Mouse (Mus musculus) heart, postnatal 0 days (tissue): ENCODE data around the gene Ddn. TPM values are rescaled to one million over a fixed set of nuclear protein-coding genes. Genes with fewer than 3 reads are reported as not detected.

Experiments
- ATAC-seq: fragments of 200-750 bp; cut with Nextera tagmentation; 2 replicates; pipeline ENCODE4 v1.8.0; 2017; ENCODE audit warnings: low read depth, moderate number of reproducible peaks, moderate library complexity; ENCODE audit not compliant: insufficient read depth
- DNase-seq: peaks from one replicate; pipeline ENCODE4 v3.0.0-alpha.2; 2016; ENCODE audit warnings: low spot score
- H3K27ac ChIP-seq: fragments of 300-500 bp; sonication (generic); 2 replicates; pipeline ENCODE4 v1.5.1; 2014; ENCODE audit warnings: low read depth, mild to moderate bottlenecking
- H3K27me3 ChIP-seq: fragments of 300-500 bp; sonication (generic); 2 replicates; pipeline ENCODE4 v1.6.1; 2014; ENCODE audit warnings: low read length, mixed read lengths; ENCODE audit not compliant: control insufficient read depth, insufficient read depth
- H3K36me3 ChIP-seq: fragments of 300-500 bp; sonication (generic); replicated peaks from 2 replicates; pipeline ENCODE4 v1.6.1; 2014; ENCODE audit warnings: low read length, mixed read lengths; ENCODE audit not compliant: control insufficient read depth, insufficient read depth
- H3K4me1 ChIP-seq: fragments of 300-500 bp; sonication (generic); 2 replicates; pipeline ENCODE4 v1.6.1; 2014; ENCODE audit warnings: antibody characterized with exemption; ENCODE audit not compliant: control insufficient read depth, insufficient read depth
- H3K4me2 ChIP-seq: fragments of 300-500 bp; sonication (generic); 2 replicates; pipeline ENCODE4 v1.6.1; 2014; ENCODE audit warnings: low read depth, mild to moderate bottlenecking, low read length, moderate library complexity
- H3K4me3 ChIP-seq: fragments of 300-500 bp; sonication (generic); 2 replicates; pipeline ENCODE4 v1.5.1; 2014; ENCODE audit warnings: low read depth, low read length
- H3K9ac ChIP-seq: fragments of 300-500 bp; sonication (generic); replicated peaks from 2 replicates; pipeline ENCODE4 v1.6.1; 2014; ENCODE audit warnings: low read depth, low read length, mixed read lengths
- H3K9me3 ChIP-seq: fragments of 300-500 bp; sonication (generic); replicated peaks from 2 replicates; pipeline ENCODE4 v1.6.1; 2016; ENCODE audit warnings: low read length; ENCODE audit not compliant: control insufficient read depth
- CTCF ChIP-seq: IDR thresholded peaks from 2 replicates; pipeline ENCODE4 v1.5.1; 2016; ENCODE audit warnings: antibody characterized with exemption, control low read depth, low read depth
- EP300 ChIP-seq: IDR thresholded peaks from 2 replicates; pipeline ENCODE4 v1.6.1; 2016; ENCODE audit warnings: antibody characterized with exemption, low read depth
- WGBS: fragments of 180-500 bp; shearing (Covaris S2); extraction: QIAGEN DNeasy Blood & Tissue Kit; methylation state at CpG from one replicate; pipeline ENCODE4 v1.1.7; 2014; 5-methylcytosine and 5-hydroxymethylcytosine counted together
- polyA plus RNA-seq: library from polyadenylated mRNA; unstranded; fragments of >200 nt; fragmentation: Nextera tagmentation; extraction: Ambion mirVana; gene quantifications from 2 replicates; pipeline ENCODE4 v1.2.1, GENCODE M21; 2015
- total RNA-seq: library from RNA; depleted of rRNA; stranded (reverse); fragments of >200 nt; gene quantifications from 2 replicates; pipeline ENCODE4 v1.2.3, GENCODE M21; 2014; ENCODE audit warnings: low replicate concordance

The Ddn gene
- total and polyA plus RNA-seq, 2 experiments from 2014 or later: 0.11 to 1.4 TPM

- no peaks in the 10 kb centered on the region for H3K36me3 ChIP-seq
- peak overlapping the region; percentile 64 for H3K4me2 ChIP-seq
- peak overlapping the region; percentile 27 for H3K4me3 ChIP-seq
- no peak for ATAC-seq
- peaks cover 49% of the 10 kb centered on the region for H3K27me3 ChIP-seq
- TF ChIP-seq CTCF (no peak), EP300 (no peak)
- no peak overlapping the region for H3K9ac ChIP-seq
- DNase-seq: no peak
- no peaks in the 10 kb centered on the region for H3K9me3 ChIP-seq
- 23% methylated on average over 12 of the region's 12 CpGs for WGBS
- 0 out of 2 replicates have a peak, but pooled peaks cover 4% of the 10 kb centered on the region for H3K4me1 ChIP-seq
- H3K27ac ChIP-seq: no peak overlapping the region
Observed at GRCm38 (mm10) chr15:98771813-98772425, 37.4 kb downstream of the Ddn start.

DNA sequence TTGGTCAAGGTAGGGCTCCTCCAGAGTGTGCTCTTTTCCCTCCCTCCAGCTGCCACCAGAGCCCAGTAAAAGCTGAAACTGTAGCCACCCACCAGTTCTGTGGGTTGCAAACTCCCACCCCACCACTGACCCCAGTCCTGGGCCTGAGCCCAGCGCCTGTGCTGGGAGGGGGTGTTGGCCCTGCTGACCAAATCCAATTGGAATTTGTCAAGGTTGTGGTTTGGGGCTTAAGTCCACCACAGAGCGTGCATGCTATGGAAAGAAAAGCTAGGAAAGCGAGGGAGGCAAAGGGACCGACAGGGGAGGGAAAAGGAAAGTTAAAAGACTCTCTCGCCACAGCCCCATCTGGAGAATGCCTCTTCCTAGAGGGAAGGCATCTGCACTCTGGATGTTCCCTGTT, 41.0 kb downstream of the Ddn start:
- ATAC-seq (no peak), DNase-seq (no peak)
- 32% methylated on average over 5 of the region's 5 CpGs for WGBS
- Histone ChIP-seq H3K27me3 (peaks cover 16% of the 10 kb centered on the region; the same call in 1 of the 2 replicates), H3K4me3 (no peak overlapping the region), H3K9me3 (no peaks in the 10 kb centered on the region), H3K36me3 (no peaks in the 10 kb centered on the region), H3K4me2 (no peak overlapping the region), H3K4me1 (0 out of 2 replicates have a peak, but pooled peaks cover 4% of the 10 kb centered on the region), H3K9ac (no peak overlapping the region), H3K27ac (no peak overlapping the region)
- TF ChIP-seq CTCF: no peak
- no peak for TF ChIP-seq EP300

GRCm38 (mm10) chr15:98765929-98766328, 43.4 kb downstream of the Ddn start:
- no peaks in the 10 kb centered on the region for H3K9me3 ChIP-seq
- ATAC-seq (no peak), DNase-seq (no peak)
- no peak overlapping the region for H3K9ac ChIP-seq
- no peak overlapping the region for H3K4me2 ChIP-seq
- H3K4me1 ChIP-seq: peaks cover 8% of the 10 kb centered on the region; the same call in 1 of the 2 replicates
- 57% methylated on average over 4 of the region's 4 CpGs for WGBS
- no peaks in the 10 kb centered on the region for H3K36me3 ChIP-seq
- peaks cover 11% of the 10 kb centered on the region; the same call in 1 of the 2 replicates for H3K27me3 ChIP-seq
- no peak overlapping the region for H3K27ac ChIP-seq
- TF ChIP-seq EP300 (no peak), CTCF (no peak)
- H3K4me3 ChIP-seq: no peak overlapping the region

DNA sequence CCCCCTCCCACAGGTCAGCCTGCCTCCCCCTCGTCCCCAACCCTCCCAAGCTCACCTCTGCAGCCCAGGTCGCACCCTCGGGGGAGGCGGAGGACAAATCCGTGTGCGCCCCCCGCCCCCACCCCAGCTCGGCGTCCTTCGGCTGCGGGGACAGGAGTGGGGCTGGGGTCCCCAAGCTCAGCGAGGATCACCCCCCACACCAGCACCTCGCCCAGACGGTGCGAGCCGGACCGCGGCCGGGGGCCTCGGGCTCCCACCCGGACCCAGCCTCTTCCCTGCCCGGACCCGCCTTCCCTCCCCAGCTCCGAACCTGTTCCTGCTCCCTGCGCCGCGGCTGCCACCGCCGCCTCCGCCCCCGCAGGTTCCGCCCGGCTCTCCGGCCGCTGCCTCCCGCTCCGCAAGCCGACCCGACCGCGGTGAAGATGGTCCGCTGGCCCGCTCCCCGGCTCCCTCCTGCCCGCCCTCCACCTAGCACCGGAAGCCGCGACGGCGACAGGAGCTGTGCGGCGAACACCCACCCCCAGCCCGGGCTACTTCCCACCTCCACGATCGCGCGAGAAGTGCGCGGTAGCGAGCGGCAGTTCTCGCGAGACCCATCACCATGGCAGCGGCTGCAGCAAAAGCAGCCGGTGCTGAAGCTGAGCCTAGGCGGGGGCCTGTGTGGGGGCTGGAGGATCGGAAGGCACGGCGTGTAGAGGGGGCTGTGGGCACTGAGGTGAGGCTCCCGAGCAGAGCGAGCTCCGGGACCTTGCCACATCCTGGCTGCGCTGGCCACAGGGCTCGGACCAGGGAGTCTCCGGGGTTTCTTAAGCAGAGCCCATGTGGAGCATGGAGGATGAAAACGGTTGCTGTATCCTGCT, 46.4 kb downstream of the Ddn start, which contains the start of gene Arf3:
TSS of gene Arf3 (minus strand) at position 545 of the 860 bp plus-strand sequence.
- under 1% methylated on average over 67 of the region's 76 CpGs for WGBS
- Histone ChIP-seq H3K4me3 (peak within 1 kb of the TSS; percentile 86), H3K9me3 (no peaks in the 10 kb centered on the region), H3K27me3 (0 out of 2 replicates have a peak, but pooled peaks cover 5% of the 10 kb centered on the region), H3K27ac (peak within 1 kb of the TSS; percentile 63), H3K9ac (peak within 1 kb of the TSS; percentile 76), H3K4me2 (peak within 1 kb of the TSS; percentile 95), H3K36me3 (no peaks in the 10 kb centered on the region; the same call in 1 of the 2 replicates), H3K4me1 (peaks cover 8% of the 10 kb centered on the region; the same call in 1 of the 2 replicates)
- DNase-seq (peak; percentile 92), ATAC-seq (peak; percentile 96)
- TF ChIP-seq CTCF (no peak), EP300 (peak; percentile 91)

GRCm38 (mm10) chr15:98762201-98762621, 47.1 kb downstream of the Ddn start:
- H3K4me1 ChIP-seq: peaks cover 8% of the 10 kb centered on the region; the same call in 1 of the 2 replicates
- no peaks in the 10 kb centered on the region for H3K9me3 ChIP-seq
- no peak for TF ChIP-seq CTCF
- no peak for TF ChIP-seq EP300
- H3K27ac ChIP-seq: peak overlapping the region; percentile 63
- ATAC-seq (peak; percentile 49), DNase-seq (peak; percentile 67)
- peak overlapping the region; percentile 76 for H3K9ac ChIP-seq
- no peaks in the 10 kb centered on the region; the same call in 1 of the 2 replicates for H3K36me3 ChIP-seq
- H3K4me2 ChIP-seq: peak overlapping the region; percentile 95
- H3K4me3 ChIP-seq: peak overlapping the region; percentile 86
- 0 out of 2 replicates have a peak, but pooled peaks cover 4% of the 10 kb centered on the region for H3K27me3 ChIP-seq
- WGBS: under 1% methylated on average over 21 of the region's 24 CpGs
